Mouse (Mus musculus) thymus, postnatal 0 days (tissue): ENCODE results near the gene Rnaseh2c. TPM values are rescaled to one million over a fixed set of nuclear protein-coding genes. Genes with fewer than 3 reads are reported as not detected.

ENCODE experiments used
- polyA plus RNA-seq: library from polyadenylated mRNA; unstranded; fragments of >200 nt; fragmentation: Nextera tagmentation; extraction: Ambion mirVana; gene quantifications from 2 replicates; pipeline ENCODE4 v1.2.1, GENCODE M21; 2015

Rnaseh2c gene
- polyA plus RNA-seq, 1 experiment from 2014 or later, result 127 TPM

Other genes starting within 250 kb of the Rnaseh2c start
- 51.1 and 59.4 TPM in 2 replicates for gene Eif1ad, start 235.1 kb upstream of the Rnaseh2c start, polyA plus RNA-seq
- gene Banf1, start 234.7 kb upstream of the Rnaseh2c start, polyA plus RNA-seq, result 590 and 607 TPM in 2 replicates
- 73.4 and 84.2 TPM in 2 replicates for gene Sart1, start 213.2 kb upstream of the Rnaseh2c start, polyA plus RNA-seq
- 1.9 TPM in 2 replicates for gene Tsga10ip, start 199.3 kb upstream of the Rnaseh2c start, polyA plus RNA-seq
- 217 and 222 TPM in 2 replicates for gene Drap1, start 176.9 kb upstream of the Rnaseh2c start, polyA plus RNA-seq
- 51.5 and 54.4 TPM in 2 replicates for gene AI837181, start 176.7 kb upstream of the Rnaseh2c start, polyA plus RNA-seq
- 0.47 TPM in 1 of 2 replicates, not detected in the other for gene Fosl1, start 154.3 kb upstream of the Rnaseh2c start, polyA plus RNA-seq
- 7.3 and 8.2 TPM in 2 replicates for gene Ccdc85b, start 144.0 kb upstream of the Rnaseh2c start, polyA plus RNA-seq
- 104 and 112 TPM in 2 replicates for gene Fibp, start 141.3 kb upstream of the Rnaseh2c start, polyA plus RNA-seq
- gene Ctsw, start 133.4 kb upstream of the Rnaseh2c start, polyA plus RNA-seq, result 42.8 and 43.0 TPM in 2 replicates
- gene Efemp2, start 127.9 kb upstream of the Rnaseh2c start, polyA plus RNA-seq, result 26.5 and 27.9 TPM in 2 replicates
- 58.6 and 63.5 TPM in 2 replicates for gene Mus81, start 113.5 kb upstream of the Rnaseh2c start, polyA plus RNA-seq
- 3,590 and 4,042 TPM in 2 replicates for gene Cfl1, start 111.4 kb upstream of the Rnaseh2c start, polyA plus RNA-seq
- 0.13 and 0.44 TPM in 2 replicates for gene 1700020D05Rik, start 98.1 kb upstream of the Rnaseh2c start, polyA plus RNA-seq
- gene Snx32, start 91.3 kb upstream of the Rnaseh2c start, polyA plus RNA-seq, result 9.9 and 10.8 TPM in 2 replicates
- gene Ovol1, start 41.2 kb upstream of the Rnaseh2c start, polyA plus RNA-seq, result 1.9 TPM in 2 replicates
- gene Ap5b1, start 33.8 kb upstream of the Rnaseh2c start, polyA plus RNA-seq, result 8.9 and 9.8 TPM in 2 replicates
- 65.3 and 73.8 TPM in 2 replicates for gene Kat5, start 8.4 kb downstream of the Rnaseh2c start, polyA plus RNA-seq
- 50.0 and 56.2 TPM in 2 replicates for gene Rela, start 35.6 kb downstream of the Rnaseh2c start, polyA plus RNA-seq
- gene Sipa1, start 61.8 kb downstream of the Rnaseh2c start, polyA plus RNA-seq, result 37.4 and 39.2 TPM in 2 replicates
- 25.7 and 29.2 TPM in 2 replicates for gene Map3k11, start 86.9 kb downstream of the Rnaseh2c start, polyA plus RNA-seq
- gene Pcnx3, start 87.0 kb downstream of the Rnaseh2c start, polyA plus RNA-seq, result 13.7 and 19.4 TPM in 2 replicates
- 0.32 and 0.74 TPM in 2 replicates for gene Kcnk7, start 102.5 kb downstream of the Rnaseh2c start, polyA plus RNA-seq
- gene Ehbp1l1, start 124.4 kb downstream of the Rnaseh2c start, polyA plus RNA-seq, result 17.6 TPM in 2 replicates
- gene Fam89b, start 127.8 kb downstream of the Rnaseh2c start, polyA plus RNA-seq, result 91.8 and 92.5 TPM in 2 replicates
- gene Ltbp3, start 139.0 kb downstream of the Rnaseh2c start, polyA plus RNA-seq, result 9.7 and 10.2 TPM in 2 replicates
- 38.0 and 40.9 TPM in 2 replicates for gene Scyl1, start 169.5 kb downstream of the Rnaseh2c start, polyA plus RNA-seq